Mouse (Mus musculus) brown adipose tissue, adult 24 weeks (tissue): ENCODE data around the gene Dusp19. TPM values are rescaled to one million over a fixed set of nuclear protein-coding genes. Genes with fewer than 3 reads are reported as not detected.
A peak's percentile ranks its signal among the peaks of the same experiment; 100 is the strongest.

Experiments used
- H3K27ac ChIP-seq: fragments of 200-500 bp; replicated peaks from 2 replicates; pipeline ENCODE4 v1.5.1; 2012; ENCODE audit warnings: low read depth, mild to moderate bottlenecking, low read length
- H3K4me1 ChIP-seq: fragments of 200-500 bp; 2 replicates; pipeline ENCODE4 v1.6.1; 2012; ENCODE audit warnings: low read length, mixed read lengths; ENCODE audit not compliant: control insufficient read depth, insufficient read depth, insufficient read length
- H3K4me3 ChIP-seq: fragments of 200-500 bp; 2 replicates; pipeline ENCODE4 v1.5.1; 2012; ENCODE audit warnings: low read depth, mild to moderate bottlenecking, low read length, moderate library complexity; ENCODE audit not compliant: insufficient read depth
- polyA plus RNA-seq: library from polyadenylated mRNA; stranded (reverse); fragments of >200 nt; gene quantifications from 2 replicates; pipeline ENCODE4 v1.2.4, GENCODE M21; 2012; ENCODE audit not compliant: missing spikeins, insufficient read depth, insufficient read length

Dusp19 gene
- polyA plus RNA-seq: 15.9 and 20.5 TPM in 2 replicates

DNA sequence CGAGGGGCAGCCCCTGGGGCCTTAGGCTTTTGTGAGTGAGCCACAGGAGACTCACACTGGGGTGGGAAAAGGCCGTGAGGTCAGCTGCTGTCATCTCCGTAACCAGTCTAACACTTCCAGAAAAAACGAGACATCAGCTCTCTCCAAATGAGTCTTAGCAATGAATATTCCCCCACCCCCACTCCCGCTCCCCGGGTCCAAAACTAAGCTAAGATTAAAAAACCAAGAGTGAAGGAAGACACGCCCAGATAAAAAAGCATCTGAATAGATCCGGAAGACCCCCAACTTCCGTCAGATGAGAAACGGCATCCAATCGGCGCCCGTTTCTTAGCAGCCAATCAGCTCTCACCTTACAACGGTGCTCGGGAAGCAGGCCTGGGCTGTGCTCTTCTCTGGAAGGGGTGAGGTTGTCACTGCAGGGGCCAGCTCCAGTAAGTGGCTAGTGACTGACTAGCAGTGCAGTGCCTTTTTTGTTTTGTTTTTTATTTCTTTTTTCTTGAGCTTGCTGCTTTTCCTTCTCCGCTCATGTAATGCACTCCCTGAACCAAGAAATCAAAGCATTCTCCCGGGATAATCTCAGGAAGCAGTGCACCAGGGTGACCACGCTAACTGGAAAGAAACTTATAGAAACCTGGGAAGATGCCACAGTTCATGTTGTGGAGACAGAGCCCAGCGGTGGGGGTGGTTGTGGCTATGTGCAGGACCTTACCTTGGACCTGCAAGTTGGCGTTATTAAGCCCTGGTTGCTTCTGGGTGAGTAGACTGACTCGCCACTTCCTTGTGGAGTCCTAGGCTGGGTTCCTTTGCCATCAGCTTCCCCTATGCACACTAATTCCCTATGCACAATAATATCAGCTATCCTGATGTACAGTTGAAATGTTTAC is at the start of gene Dusp19, which contains the start of gene Nup35:
Dusp19 (plus strand) TSS at position 192 of the 884 bp plus-strand sequence.
Nup35 (plus strand) TSS at position 383 of the 884 bp plus-strand sequence.
- H3K4me3 ChIP-seq: peak within 1 kb of the TSS; percentile 85
- H3K27ac ChIP-seq: peak within 1 kb of the TSS; percentile 88
- H3K4me1 ChIP-seq: peaks cover 3% of the 10 kb centered on the region; the same call in 1 of the 2 replicates

GRCm38 (mm10) chr2:80567411-80567810 is 49.4 kb upstream of the Dusp19 start:
- H3K4me3 ChIP-seq: no peak overlapping the region
- no peak overlapping the region for H3K27ac ChIP-seq
- H3K4me1 ChIP-seq: peaks cover 2% of the 10 kb centered on the region; the same call in 1 of the 2 replicates

DNA sequence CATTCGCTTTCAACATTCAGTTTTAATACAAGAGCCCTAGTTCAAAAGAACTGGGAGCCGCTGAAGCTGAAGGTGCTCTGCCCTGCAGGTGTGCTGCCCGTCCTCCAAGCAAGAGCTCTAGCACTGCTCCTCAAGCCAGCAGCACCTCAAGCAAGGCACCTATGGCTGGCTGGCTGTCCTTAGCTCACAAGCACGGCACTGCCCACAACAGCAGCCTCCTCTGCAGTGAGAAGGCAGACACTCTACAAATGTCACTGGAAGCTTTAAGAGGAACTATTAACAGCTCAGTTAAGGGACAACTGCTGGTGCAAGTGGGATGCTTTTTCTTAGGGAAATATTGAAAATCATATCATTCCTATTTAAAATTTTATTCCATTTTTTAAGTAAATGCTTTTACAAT is 46.2 kb upstream of the Dusp19 start:
- peaks cover 2% of the 10 kb centered on the region; the same call in 1 of the 2 replicates for H3K4me1 ChIP-seq
- no peak overlapping the region for H3K27ac ChIP-seq
- no peak overlapping the region for H3K4me3 ChIP-seq

GRCm38 (mm10) chr2:80577286-80577685 is 39.6 kb upstream of the Dusp19 start:
- no peak overlapping the region for H3K4me3 ChIP-seq
- no peak overlapping the region for H3K27ac ChIP-seq
- peaks cover 11% of the 10 kb centered on the region for H3K4me1 ChIP-seq

DNA sequence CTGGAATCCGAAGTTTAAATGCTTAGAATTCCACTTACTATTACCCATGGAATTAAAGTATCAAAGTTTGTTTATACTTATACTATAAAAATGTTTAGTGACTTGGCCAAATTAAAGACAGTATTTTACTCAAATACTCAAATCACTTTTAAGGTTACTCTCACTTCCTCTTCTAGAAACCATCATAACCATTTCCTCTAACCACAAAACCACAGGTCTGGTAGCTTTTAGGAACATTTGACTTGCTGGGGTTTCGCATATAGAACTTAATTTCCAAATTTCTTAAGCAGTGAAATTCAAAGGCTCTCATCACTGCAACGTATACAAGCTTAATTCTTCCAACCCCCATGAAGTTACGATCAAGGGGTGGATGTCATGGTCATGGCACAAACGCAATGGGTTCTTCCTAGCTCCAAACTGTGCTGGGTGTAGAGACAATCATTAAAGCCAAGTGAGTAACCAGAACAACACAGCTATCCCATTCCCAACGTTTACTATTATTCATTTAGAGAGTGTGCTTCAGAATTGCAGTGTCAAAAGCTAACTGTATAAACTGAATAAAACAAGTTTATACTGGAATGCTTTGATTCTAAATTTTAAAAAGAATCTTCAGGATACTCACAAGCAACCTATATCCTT is 37.5 kb upstream of the Dusp19 start:
- Histone ChIP-seq H3K4me1 (peaks cover 11% of the 10 kb centered on the region), H3K4me3 (peak overlapping the region; percentile 19), H3K27ac (no peak overlapping the region)

DNA sequence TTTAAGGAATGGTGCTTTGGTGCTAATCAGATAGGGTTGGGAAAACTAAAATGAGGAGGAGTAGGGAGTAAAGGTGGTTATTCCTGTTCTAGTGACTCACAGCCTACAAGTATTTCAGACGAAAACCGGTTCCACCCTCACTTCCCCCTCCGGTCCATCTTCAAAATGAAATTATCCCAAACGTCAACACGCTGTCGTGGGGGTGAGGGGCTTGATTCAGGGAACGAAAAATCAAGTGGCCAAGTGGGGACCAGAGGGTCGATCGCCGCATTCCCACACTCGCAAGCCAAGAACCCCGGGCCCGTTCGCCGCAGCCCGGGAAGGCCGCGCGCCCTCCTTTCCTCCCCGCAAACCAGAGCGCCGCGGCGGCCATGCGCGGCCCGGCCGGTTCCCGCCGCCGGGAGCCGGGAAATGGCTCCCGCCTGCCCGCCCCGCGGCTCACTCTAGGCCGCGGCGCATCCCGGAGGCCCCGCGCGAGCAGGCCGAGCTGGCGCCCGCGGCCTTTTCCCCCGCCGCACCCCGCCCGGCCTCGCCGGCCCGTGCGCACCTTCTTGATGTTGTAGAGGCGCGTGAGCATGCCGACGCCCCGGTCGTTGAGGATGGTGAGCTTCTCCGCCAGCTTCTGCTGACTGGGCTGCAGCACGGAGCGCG is 36.4 kb upstream of the Dusp19 start:
- H3K27ac ChIP-seq: peak overlapping the region; percentile 84
- peak overlapping the region; percentile 87 for H3K4me3 ChIP-seq
- H3K4me1 ChIP-seq: peaks cover 11% of the 10 kb centered on the region

- peak within 1 kb of the TSS; percentile 87 for H3K4me3 ChIP-seq
- peaks cover 9% of the 10 kb centered on the region for H3K4me1 ChIP-seq
- H3K27ac ChIP-seq: peak within 1 kb of the TSS; percentile 84
Measured at GRCm38 (mm10) chr2:80581043-80581711, 35.7 kb upstream of the Dusp19 start, which contains the start of gene Nckap1. Gene Nckap1 (minus strand): TSS chr2:80581380.

DNA sequence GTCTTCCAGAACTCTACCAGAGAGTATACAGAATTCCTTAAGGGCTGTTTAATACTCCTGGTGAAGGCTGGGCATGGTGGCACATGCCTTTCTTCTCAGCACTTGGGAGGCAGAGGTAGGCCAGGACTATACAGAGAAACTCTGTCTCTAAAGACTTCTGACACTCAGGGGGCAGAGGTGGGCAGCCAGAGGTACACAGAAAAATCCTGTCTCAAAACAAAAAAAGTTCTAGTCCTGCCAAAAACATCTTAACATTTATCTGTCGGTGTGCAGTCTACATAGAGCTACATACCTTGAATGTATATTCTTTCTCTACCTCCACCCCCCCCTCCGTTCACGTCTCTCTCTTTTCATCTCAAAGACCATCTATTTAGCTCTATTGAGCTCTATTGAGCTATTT is 34.5 kb upstream of the Dusp19 start:
- Histone ChIP-seq H3K4me1 (peaks cover 5% of the 10 kb centered on the region), H3K27ac (no peak overlapping the region), H3K4me3 (no peak overlapping the region)

DNA sequence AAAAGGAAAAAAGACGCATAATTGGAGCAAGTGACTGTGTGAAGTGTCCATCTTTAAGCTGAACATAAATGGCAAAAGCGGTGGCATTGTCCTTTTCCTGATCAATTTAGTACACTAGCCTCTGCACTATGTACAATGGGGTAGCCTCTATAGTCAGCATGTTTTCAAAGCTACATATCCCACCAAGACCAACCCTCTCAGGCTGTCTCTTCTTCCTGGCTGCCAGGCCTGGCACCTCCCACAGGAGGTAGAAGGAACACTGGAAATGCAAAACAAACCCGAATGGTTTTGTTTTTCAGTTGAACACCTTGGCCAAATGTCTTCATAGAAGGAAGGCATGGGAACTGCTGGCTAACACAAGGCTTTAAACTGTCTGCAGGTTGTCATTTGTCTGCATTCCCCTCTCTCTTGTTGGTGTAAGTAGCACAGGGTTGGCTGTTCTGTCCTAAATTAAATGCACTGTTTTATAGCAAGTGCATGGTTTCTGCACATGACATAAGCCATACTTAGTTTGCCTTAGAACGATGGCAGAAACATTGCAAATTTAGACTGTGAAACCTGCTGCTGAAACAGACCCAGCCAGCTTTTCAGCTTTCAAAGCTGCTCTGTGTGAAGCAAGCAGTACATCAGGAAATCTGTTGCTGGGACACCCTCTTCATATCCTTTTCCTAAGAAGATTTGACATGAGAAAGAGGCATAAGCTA is 22.5 kb upstream of the Dusp19 start:
- no peak overlapping the region for H3K27ac ChIP-seq
- H3K4me1 ChIP-seq: no peaks in the 10 kb centered on the region
- no peak overlapping the region for H3K4me3 ChIP-seq

DNA sequence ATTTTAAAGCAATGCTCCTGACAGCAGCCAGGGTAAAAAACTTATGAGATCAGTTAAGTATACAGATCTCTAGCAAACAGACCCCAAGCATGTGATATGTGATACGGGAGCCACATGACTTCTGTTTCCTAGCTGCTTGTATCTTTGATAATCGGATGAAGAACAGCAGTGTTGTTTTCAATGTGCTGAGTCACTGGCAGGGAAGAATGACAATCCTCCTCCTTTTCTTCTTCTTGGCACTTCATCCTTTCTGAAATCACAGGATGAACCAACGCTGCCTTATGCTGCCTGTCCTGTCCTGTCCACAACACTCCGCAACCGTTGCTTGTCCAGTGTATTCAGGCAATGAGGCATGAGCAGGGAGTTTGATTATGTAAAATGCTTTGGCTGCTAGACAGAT is 19.9 kb upstream of the Dusp19 start:
- Histone ChIP-seq H3K4me3 (no peak overlapping the region), H3K4me1 (no peaks in the 10 kb centered on the region), H3K27ac (no peak overlapping the region)

GRCm38 (mm10) chr2:80599850-80600249 is 17.0 kb upstream of the Dusp19 start:
- Histone ChIP-seq H3K4me1 (no peaks in the 10 kb centered on the region), H3K4me3 (no peak overlapping the region), H3K27ac (no peak overlapping the region)

DNA sequence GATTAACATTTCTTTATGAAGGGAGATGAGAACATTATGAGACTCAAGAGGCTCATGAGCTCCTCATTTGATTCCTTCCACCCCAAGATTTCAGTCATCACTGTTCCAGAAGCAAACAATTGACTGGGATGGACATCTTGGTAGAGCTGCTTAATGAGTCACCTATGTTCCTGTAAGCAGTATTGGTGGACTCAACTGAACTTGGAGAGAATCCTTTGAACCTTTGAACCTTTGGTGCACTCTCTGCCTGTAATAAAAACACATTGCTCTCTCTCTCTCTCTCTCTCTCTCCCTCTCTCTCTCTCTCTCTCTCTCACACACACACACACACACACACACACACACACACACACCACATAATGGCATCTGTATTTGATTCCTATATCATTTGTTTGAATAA is 16.2 kb upstream of the Dusp19 start:
- Histone ChIP-seq H3K4me3 (no peak overlapping the region), H3K4me1 (no peaks in the 10 kb centered on the region), H3K27ac (no peak overlapping the region)

- no peak overlapping the region for H3K4me3 ChIP-seq
- H3K4me1 ChIP-seq: no peaks in the 10 kb centered on the region
- no peak overlapping the region for H3K27ac ChIP-seq
Measured at GRCm38 (mm10) chr2:80602756-80603155, 14.1 kb upstream of the Dusp19 start.

- Histone ChIP-seq H3K27ac (no peak overlapping the region), H3K4me1 (no peaks in the 10 kb centered on the region), H3K4me3 (no peak overlapping the region)
Measured at GRCm38 (mm10) chr2:80603771-80604426, 12.9 kb upstream of the Dusp19 start.
